Mouse (Mus musculus): ENCODE measurements around the gene Zcchc24. TPM values are rescaled to one million over a fixed set of nuclear protein-coding genes. Genes with fewer than 3 reads are reported as not detected.

The Zcchc24 gene
- polyA plus RNA-seq, 1 experiment from 2014 or later: 8.1 TPM

- Histone ChIP-seq H3K36me3 (replicated peaks) (no peaks in the 10 kb centered on the region), H3K4me1 (peaks cover 19% of the 10 kb centered on the region), H3K9me3 (no peaks in the 10 kb centered on the region), H3K27me3 (ENCODE audit: poor library complexity, severe bottlenecking) (peaks cover 5% of the 10 kb centered on the region), H3K27ac (no peak overlapping the region), H3K4me3 (no peak overlapping the region)
- DNase-seq (ENCODE audit: extremely low spot score, low spot score): no peak
- 87% methylated on average over 2 of the region's 2 CpGs for WGBS
Measured at GRCm38 (mm10) chr14:25794331-25794730, 25.5 kb upstream of the Zcchc24 start.

- Histone ChIP-seq H3K9me3 (no peaks in the 10 kb centered on the region), H3K27ac (no peak overlapping the region), H3K36me3 (replicated peaks) (no peaks in the 10 kb centered on the region), H3K27me3 (ENCODE audit: poor library complexity, severe bottlenecking) (no peaks in the 10 kb centered on the region), H3K4me3 (no peak overlapping the region), H3K4me1 (peaks cover 13% of the 10 kb centered on the region)
- 69% methylated on average over 6 of the region's 6 CpGs for WGBS
- DNase-seq (ENCODE audit: extremely low spot score, low spot score): no peak
Measured at GRCm38 (mm10) chr14:25790768-25791302, 22.0 kb upstream of the Zcchc24 start.

GRCm38 (mm10) chr14:25789946-25790345 lies 21.1 kb upstream of the Zcchc24 start:
- no peak for DNase-seq (ENCODE audit: extremely low spot score, low spot score)
- Histone ChIP-seq H3K27me3 (ENCODE audit: poor library complexity, severe bottlenecking) (no peaks in the 10 kb centered on the region), H3K36me3 (replicated peaks) (no peaks in the 10 kb centered on the region), H3K9me3 (no peaks in the 10 kb centered on the region), H3K4me3 (no peak overlapping the region), H3K4me1 (0 out of 2 replicates have a peak, but pooled peaks cover 4% of the 10 kb centered on the region), H3K27ac (no peak overlapping the region)
- 76% methylated on average over 1 of the region's 1 CpGs for WGBS

GRCm38 (mm10) chr14:25789207-25789606 lies 20.4 kb upstream of the Zcchc24 start:
- Histone ChIP-seq H3K4me3 (no peak overlapping the region), H3K36me3 (replicated peaks) (no peaks in the 10 kb centered on the region), H3K27ac (no peak overlapping the region), H3K9me3 (no peaks in the 10 kb centered on the region), H3K27me3 (ENCODE audit: poor library complexity, severe bottlenecking) (no peaks in the 10 kb centered on the region), H3K4me1 (0 out of 2 replicates have a peak, but pooled peaks cover 4% of the 10 kb centered on the region)
- no peak for DNase-seq (ENCODE audit: extremely low spot score, low spot score)

- WGBS: 74% methylated on average over 5 of the region's 5 CpGs
- H3K4me1 ChIP-seq: peaks cover 10% of the 10 kb centered on the region
Measured at GRCm38 (mm10) chr14:25788201-25788600, 19.4 kb upstream of the Zcchc24 start.

GRCm38 (mm10) chr14:25787387-25787910 lies 18.6 kb upstream of the Zcchc24 start:
- no peak overlapping the region for H3K4me3 ChIP-seq
- no peaks in the 10 kb centered on the region for H3K36me3 ChIP-seq (replicated peaks)
- no peak for DNase-seq (ENCODE audit: extremely low spot score, low spot score)
- no peak overlapping the region for H3K27ac ChIP-seq
- H3K4me1 ChIP-seq: peaks cover 18% of the 10 kb centered on the region
- H3K9me3 ChIP-seq: no peaks in the 10 kb centered on the region
- no peaks in the 10 kb centered on the region for H3K27me3 ChIP-seq (ENCODE audit: poor library complexity, severe bottlenecking)
- 87% methylated on average over 12 of the region's 12 CpGs for WGBS

More at GRCm38 (mm10) chr14:25788201-25788600, 19.4 kb upstream of the Zcchc24 start:
- H3K27me3 ChIP-seq (ENCODE audit: poor library complexity, severe bottlenecking): no peaks in the 10 kb centered on the region
- no peak overlapping the region for H3K27ac ChIP-seq
- H3K4me3 ChIP-seq: no peak overlapping the region
- H3K9me3 ChIP-seq: no peaks in the 10 kb centered on the region
- H3K36me3 ChIP-seq (replicated peaks): no peaks in the 10 kb centered on the region
- no peak for DNase-seq (ENCODE audit: extremely low spot score, low spot score)

GRCm38 (mm10) chr14:25786959-25787358 lies 18.1 kb upstream of the Zcchc24 start:
- WGBS: 66% methylated on average over 5 of the region's 5 CpGs
- no peak overlapping the region for H3K4me3 ChIP-seq
- H3K9me3 ChIP-seq: no peaks in the 10 kb centered on the region
- H3K27ac ChIP-seq: no peak overlapping the region
- peaks cover 22% of the 10 kb centered on the region for H3K4me1 ChIP-seq
- no peaks in the 10 kb centered on the region for H3K36me3 ChIP-seq (replicated peaks)
- H3K27me3 ChIP-seq (ENCODE audit: poor library complexity, severe bottlenecking): no peaks in the 10 kb centered on the region
- DNase-seq (ENCODE audit: extremely low spot score, low spot score): no peak

- no peak overlapping the region for H3K27ac ChIP-seq
- H3K4me3 ChIP-seq: no peak overlapping the region
- no peaks in the 10 kb centered on the region for H3K36me3 ChIP-seq (replicated peaks)
- no peak for DNase-seq (ENCODE audit: extremely low spot score, low spot score)
- WGBS: 87% methylated on average over 4 of the region's 4 CpGs
- peaks cover 22% of the 10 kb centered on the region for H3K4me1 ChIP-seq
- H3K27me3 ChIP-seq (ENCODE audit: poor library complexity, severe bottlenecking): no peaks in the 10 kb centered on the region
- no peaks in the 10 kb centered on the region for H3K9me3 ChIP-seq
Measured at GRCm38 (mm10) chr14:25785210-25785609, 16.4 kb upstream of the Zcchc24 start.

- no peak for DNase-seq (ENCODE audit: extremely low spot score, low spot score)
- no peak overlapping the region for H3K27ac ChIP-seq
- peaks cover 22% of the 10 kb centered on the region for H3K4me1 ChIP-seq
- WGBS: 65% methylated on average over 7 of the region's 7 CpGs
- H3K36me3 ChIP-seq (replicated peaks): no peaks in the 10 kb centered on the region
- no peaks in the 10 kb centered on the region for H3K9me3 ChIP-seq
- no peaks in the 10 kb centered on the region for H3K27me3 ChIP-seq (ENCODE audit: poor library complexity, severe bottlenecking)
- H3K4me3 ChIP-seq: no peak overlapping the region
Measured at GRCm38 (mm10) chr14:25783220-25783619, 14.4 kb upstream of the Zcchc24 start.

- no peak overlapping the region for H3K4me3 ChIP-seq
- 86% methylated on average over 11 of the region's 11 CpGs for WGBS
- no peaks in the 10 kb centered on the region for H3K27me3 ChIP-seq (ENCODE audit: poor library complexity, severe bottlenecking)
- no peaks in the 10 kb centered on the region for H3K9me3 ChIP-seq
- no peak overlapping the region for H3K27ac ChIP-seq
- no peaks in the 10 kb centered on the region for H3K36me3 ChIP-seq (replicated peaks)
- no peak for DNase-seq (ENCODE audit: extremely low spot score, low spot score)
- peaks cover 18% of the 10 kb centered on the region for H3K4me1 ChIP-seq
Measured at GRCm38 (mm10) chr14:25780601-25781000, 11.8 kb upstream of the Zcchc24 start.

GRCm38 (mm10) chr14:25776294-25776693 lies 7.5 kb upstream of the Zcchc24 start:
- Histone ChIP-seq H3K9me3 (no peaks in the 10 kb centered on the region), H3K27ac (no peak overlapping the region), H3K4me3 (no peak overlapping the region), H3K27me3 (ENCODE audit: poor library complexity, severe bottlenecking) (peaks cover 13% of the 10 kb centered on the region), H3K36me3 (replicated peaks) (no peaks in the 10 kb centered on the region), H3K4me1 (peaks cover 21% of the 10 kb centered on the region)
- no peak for DNase-seq (ENCODE audit: extremely low spot score, low spot score)
- WGBS: 81% methylated on average over 6 of the region's 6 CpGs

GRCm38 (mm10) chr14:25774100-25774499 lies 5.3 kb upstream of the Zcchc24 start:
- Histone ChIP-seq H3K27ac (peak overlapping the region; percentile 44; the same call in 1 of the 2 replicates), H3K4me1 (peaks cover 37% of the 10 kb centered on the region), H3K36me3 (replicated peaks) (no peaks in the 10 kb centered on the region), H3K9me3 (no peaks in the 10 kb centered on the region), H3K4me3 (no peak overlapping the region), H3K27me3 (ENCODE audit: poor library complexity, severe bottlenecking) (peaks cover 29% of the 10 kb centered on the region)
- DNase-seq (ENCODE audit: extremely low spot score, low spot score): no peak
- 46% methylated on average over 5 of the region's 5 CpGs for WGBS

GRCm38 (mm10) chr14:25773039-25773438 lies 4.2 kb upstream of the Zcchc24 start:
- H3K4me1 ChIP-seq: peaks cover 48% of the 10 kb centered on the region
- peaks cover 32% of the 10 kb centered on the region for H3K27me3 ChIP-seq (ENCODE audit: poor library complexity, severe bottlenecking)
- H3K9me3 ChIP-seq: no peaks in the 10 kb centered on the region
- H3K27ac ChIP-seq: no peak overlapping the region; the same call in 1 of the 2 replicates
- 61% methylated on average over 4 of the region's 4 CpGs for WGBS
- DNase-seq (ENCODE audit: extremely low spot score, low spot score): no peak
- H3K4me3 ChIP-seq: no peak overlapping the region
- no peaks in the 10 kb centered on the region for H3K36me3 ChIP-seq (replicated peaks)
